Mouse (Mus musculus): Measurements from ENCODE around the gene 4931406P16Rik. TPM values are rescaled to one million over a fixed set of nuclear protein-coding genes. Genes with fewer than 3 reads are reported as not detected.

The 4931406P16Rik gene
- polyA plus RNA-seq, 1 experiment: 31.9 TPM

DNA sequence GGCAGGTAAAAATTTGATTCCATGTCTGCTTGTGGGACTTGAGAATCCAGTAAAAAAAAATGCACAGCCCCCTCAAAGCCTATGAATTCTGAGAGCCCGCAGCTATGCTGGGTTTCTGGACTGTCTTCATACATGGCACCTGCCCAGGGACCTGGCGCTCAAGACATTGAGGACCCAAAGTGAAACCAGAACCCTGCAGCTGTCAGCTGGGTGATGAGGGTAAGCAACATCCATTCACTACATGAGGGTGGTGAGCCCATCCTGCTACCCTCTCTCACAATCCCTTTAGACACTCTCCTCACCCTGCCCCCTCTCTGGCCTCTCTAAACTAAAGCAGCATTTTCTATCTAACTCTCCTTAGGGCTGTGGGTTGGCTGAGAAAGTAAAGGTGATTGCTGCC lies 35.7 kb downstream of the 4931406P16Rik start:
- Histone ChIP-seq H3K4me1 (replicated peaks; ENCODE audit: control insufficient read depth, insufficient read depth, low read length) (no peaks in the 10 kb centered on the region), H3K27me3 (ENCODE audit: control insufficient read depth, insufficient read depth, low read length) (no peaks in the 10 kb centered on the region), H3K36me3 (ENCODE audit: control insufficient read depth, insufficient read depth, low read length) (no peaks in the 10 kb centered on the region), H3K4me3 (ENCODE audit: control insufficient read depth, insufficient read depth, low read length) (no peak overlapping the region), H3K27ac (ENCODE audit: control insufficient read depth, insufficient read depth, low read length) (no peak overlapping the region)
- no peak for TF ChIP-seq CTCF (IDR thresholded peaks at IDR 0.05; ENCODE audit: borderline replicate concordance, control insufficient read depth, extremely low read depth, insufficient read depth, low read length, poor library complexity)
- TF ChIP-seq POLR2A (IDR thresholded peaks at IDR 0.05; ENCODE audit: control insufficient read depth, extremely low read depth, insufficient read depth, low read length, poor library complexity): no peak
- DNase-seq: no peak
- WGBS: 90% methylated on average over 2 of the region's 2 CpGs

DNA sequence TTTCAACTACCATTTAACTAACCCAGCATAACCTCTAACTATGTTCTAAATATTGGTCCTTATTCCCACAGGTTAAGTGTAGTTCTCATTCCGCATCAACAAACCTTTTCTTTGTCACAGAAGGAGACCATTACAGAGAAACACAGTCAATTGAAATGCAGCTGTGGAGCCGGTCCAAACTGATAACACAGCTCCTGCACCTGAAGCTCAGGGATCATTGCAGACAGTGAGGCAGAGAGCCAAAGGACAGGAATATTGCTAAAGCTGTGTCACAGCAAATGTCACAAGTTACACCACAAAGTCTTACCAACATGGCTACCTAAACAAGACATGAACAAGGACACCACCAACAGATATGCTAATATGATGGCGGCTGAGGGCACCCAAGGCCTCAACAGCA lies 37.3 kb downstream of the 4931406P16Rik start:
- Histone ChIP-seq H3K4me3 (ENCODE audit: control insufficient read depth, insufficient read depth, low read length) (no peak overlapping the region), H3K27me3 (ENCODE audit: control insufficient read depth, insufficient read depth, low read length) (no peaks in the 10 kb centered on the region), H3K36me3 (ENCODE audit: control insufficient read depth, insufficient read depth, low read length) (no peaks in the 10 kb centered on the region), H3K27ac (ENCODE audit: control insufficient read depth, insufficient read depth, low read length) (no peak overlapping the region), H3K4me1 (replicated peaks; ENCODE audit: control insufficient read depth, insufficient read depth, low read length) (no peaks in the 10 kb centered on the region)
- 95% methylated on average over 3 of the region's 3 CpGs for WGBS
- TF ChIP-seq CTCF (IDR thresholded peaks at IDR 0.05; ENCODE audit: borderline replicate concordance, control insufficient read depth, extremely low read depth, insufficient read depth, low read length, poor library complexity): no peak
- TF ChIP-seq POLR2A (IDR thresholded peaks at IDR 0.05; ENCODE audit: control insufficient read depth, extremely low read depth, insufficient read depth, low read length, poor library complexity): no peak
- no peak for DNase-seq

DNA sequence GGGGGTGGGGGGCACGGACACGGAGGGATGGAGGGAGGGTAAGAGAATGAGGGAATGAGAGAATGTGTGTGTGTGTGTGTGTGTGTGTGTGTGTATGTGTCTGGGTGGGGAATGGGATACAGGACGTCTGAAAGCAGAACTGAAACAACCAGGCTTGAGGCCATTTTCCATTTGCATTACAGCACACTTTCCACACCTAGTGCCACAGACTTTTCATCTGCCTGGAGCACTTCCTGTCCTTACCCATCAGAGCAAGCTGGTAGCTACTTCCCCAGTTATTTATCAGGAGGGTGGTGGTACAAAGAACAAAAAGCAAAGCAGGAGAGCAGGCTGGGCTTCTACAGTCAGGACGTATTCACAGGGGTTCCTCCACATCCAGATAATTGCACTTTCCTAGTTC lies 40.9 kb downstream of the 4931406P16Rik start:
- Histone ChIP-seq H3K4me1 (replicated peaks; ENCODE audit: control insufficient read depth, insufficient read depth, low read length) (no peaks in the 10 kb centered on the region), H3K27me3 (ENCODE audit: control insufficient read depth, insufficient read depth, low read length) (no peaks in the 10 kb centered on the region), H3K27ac (ENCODE audit: control insufficient read depth, insufficient read depth, low read length) (no peak overlapping the region), H3K36me3 (ENCODE audit: control insufficient read depth, insufficient read depth, low read length) (no peaks in the 10 kb centered on the region), H3K4me3 (ENCODE audit: control insufficient read depth, insufficient read depth, low read length) (no peak overlapping the region)
- WGBS: 70% methylated on average over 4 of the region's 4 CpGs
- TF ChIP-seq CTCF (IDR thresholded peaks at IDR 0.05; ENCODE audit: borderline replicate concordance, control insufficient read depth, extremely low read depth, insufficient read depth, low read length, poor library complexity) (no peak), POLR2A (IDR thresholded peaks at IDR 0.05; ENCODE audit: control insufficient read depth, extremely low read depth, insufficient read depth, low read length, poor library complexity) (no peak)
- no peak for DNase-seq

DNA sequence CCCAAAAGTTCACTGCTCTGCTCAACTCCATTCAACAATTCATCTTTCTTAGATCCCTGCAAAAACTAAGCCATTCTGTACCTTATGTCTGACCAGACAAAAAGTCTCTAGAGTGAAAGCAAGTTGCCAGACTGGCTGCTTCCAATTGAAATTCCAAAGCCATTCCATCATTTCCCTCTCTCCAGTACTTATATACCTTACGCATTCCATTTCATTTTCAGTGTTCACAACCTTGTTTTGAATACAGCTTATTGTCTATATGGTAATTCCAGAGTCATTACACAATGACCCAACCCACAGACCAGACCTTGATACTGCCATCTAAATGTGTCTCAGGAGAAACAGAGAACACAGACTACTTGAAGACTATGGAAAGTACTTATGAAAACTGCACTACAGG lies 44.9 kb downstream of the 4931406P16Rik start:
- DNase-seq: no peak
- 98% methylated on average over 1 of the region's 1 CpGs for WGBS
- H3K27ac ChIP-seq (ENCODE audit: control insufficient read depth, insufficient read depth, low read length): no peak overlapping the region

DNA sequence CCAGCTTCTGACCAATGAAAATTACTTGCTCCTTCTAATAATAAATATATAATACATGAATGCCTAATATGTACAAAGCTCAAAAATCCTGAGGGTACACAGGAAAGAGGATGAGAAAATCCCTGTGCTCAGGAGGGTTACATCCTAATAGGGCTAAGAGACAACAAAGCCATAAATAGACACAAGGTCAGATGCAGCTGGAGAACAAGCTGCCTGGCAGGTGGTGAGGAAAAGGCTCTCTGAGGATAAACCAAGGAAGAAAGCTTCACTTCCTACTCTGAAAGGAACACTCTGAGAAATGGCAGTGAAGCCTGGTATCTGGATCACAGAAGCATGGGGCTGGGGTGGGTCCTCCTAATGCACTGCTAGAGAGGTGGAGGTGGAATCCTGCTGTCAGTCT lies 46.9 kb downstream of the 4931406P16Rik start:
- Histone ChIP-seq H3K4me3 (ENCODE audit: control insufficient read depth, insufficient read depth, low read length) (no peak overlapping the region), H3K36me3 (ENCODE audit: control insufficient read depth, insufficient read depth, low read length) (peaks cover 10% of the 10 kb centered on the region), H3K4me1 (replicated peaks; ENCODE audit: control insufficient read depth, insufficient read depth, low read length) (no peaks in the 10 kb centered on the region), H3K27ac (ENCODE audit: control insufficient read depth, insufficient read depth, low read length) (no peak overlapping the region), H3K27me3 (ENCODE audit: control insufficient read depth, insufficient read depth, low read length) (no peaks in the 10 kb centered on the region)
- DNase-seq: no peak
- TF ChIP-seq CTCF (IDR thresholded peaks at IDR 0.05; ENCODE audit: borderline replicate concordance, control insufficient read depth, extremely low read depth, insufficient read depth, low read length, poor library complexity) (no peak), POLR2A (IDR thresholded peaks at IDR 0.05; ENCODE audit: control insufficient read depth, extremely low read depth, insufficient read depth, low read length, poor library complexity) (no peak)

More for the DNA sequence above, 44.9 kb downstream of the 4931406P16Rik start:
- H3K36me3 ChIP-seq (ENCODE audit: control insufficient read depth, insufficient read depth, low read length): no peaks in the 10 kb centered on the region
- TF ChIP-seq POLR2A (IDR thresholded peaks at IDR 0.05; ENCODE audit: control insufficient read depth, extremely low read depth, insufficient read depth, low read length, poor library complexity) (no peak), CTCF (IDR thresholded peaks at IDR 0.05; ENCODE audit: borderline replicate concordance, control insufficient read depth, extremely low read depth, insufficient read depth, low read length, poor library complexity) (no peak)
- no peaks in the 10 kb centered on the region for H3K27me3 ChIP-seq (ENCODE audit: control insufficient read depth, insufficient read depth, low read length)
- no peaks in the 10 kb centered on the region for H3K4me1 ChIP-seq (replicated peaks; ENCODE audit: control insufficient read depth, insufficient read depth, low read length)
- no peak overlapping the region for H3K4me3 ChIP-seq (ENCODE audit: control insufficient read depth, insufficient read depth, low read length)

DNA sequence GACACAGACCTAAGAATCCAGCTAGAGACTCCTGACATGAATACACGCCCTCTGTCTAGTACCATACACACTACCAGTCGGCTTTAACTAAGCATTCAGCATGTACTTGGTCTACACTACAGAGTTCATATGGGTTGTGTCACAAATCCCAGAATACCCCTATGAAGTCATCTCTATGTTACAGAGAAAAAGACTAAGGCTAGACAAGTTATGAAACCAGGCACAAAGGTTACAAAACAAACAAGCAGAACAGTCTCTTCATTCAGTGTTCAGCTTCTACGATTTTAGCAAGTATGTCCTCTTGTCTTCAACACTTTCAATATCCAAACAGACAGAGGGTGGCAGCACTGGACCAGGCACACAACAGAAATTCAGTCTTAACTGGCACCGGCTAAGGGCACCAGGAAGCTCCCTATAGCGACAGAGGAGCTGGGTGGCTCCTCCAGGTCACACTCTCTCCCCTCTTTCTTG lies 47.4 kb downstream of the 4931406P16Rik start:
- peaks cover 10% of the 10 kb centered on the region for H3K36me3 ChIP-seq (ENCODE audit: control insufficient read depth, insufficient read depth, low read length)
- H3K4me3 ChIP-seq (ENCODE audit: control insufficient read depth, insufficient read depth, low read length): no peak overlapping the region
- H3K27me3 ChIP-seq (ENCODE audit: control insufficient read depth, insufficient read depth, low read length): no peaks in the 10 kb centered on the region
- H3K27ac ChIP-seq (ENCODE audit: control insufficient read depth, insufficient read depth, low read length): no peak overlapping the region
- no peaks in the 10 kb centered on the region for H3K4me1 ChIP-seq (replicated peaks; ENCODE audit: control insufficient read depth, insufficient read depth, low read length)
- WGBS: 44% methylated on average over 5 of the region's 5 CpGs
- TF ChIP-seq CTCF (IDR thresholded peaks at IDR 0.05; ENCODE audit: borderline replicate concordance, control insufficient read depth, extremely low read depth, insufficient read depth, low read length, poor library complexity) (no peak), POLR2A (IDR thresholded peaks at IDR 0.05; ENCODE audit: control insufficient read depth, extremely low read depth, insufficient read depth, low read length, poor library complexity) (no peak)
- DNase-seq: peak; percentile 47

DNA sequence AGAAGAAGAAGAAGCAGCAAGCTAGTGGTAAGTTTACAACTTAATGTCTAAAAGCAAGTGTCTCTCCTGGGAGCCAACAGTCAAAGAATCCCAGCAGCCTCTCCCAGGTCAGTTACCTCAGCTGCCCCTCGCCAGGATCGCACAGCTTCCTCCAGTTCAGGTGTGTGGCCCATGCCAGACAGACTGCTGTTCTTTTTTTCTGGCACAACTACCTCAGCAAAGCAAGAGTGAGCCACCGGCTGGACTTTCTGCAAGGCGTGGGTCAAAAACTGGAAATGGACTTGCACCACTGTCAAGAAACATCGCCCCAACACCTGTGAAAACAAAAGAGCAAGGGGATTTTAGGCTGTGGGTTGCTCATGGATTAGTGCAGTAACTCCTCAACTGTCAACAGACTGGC lies 49.9 kb downstream of the 4931406P16Rik start:
- 97% methylated on average over 5 of the region's 5 CpGs for WGBS
- Histone ChIP-seq H3K4me1 (replicated peaks; ENCODE audit: control insufficient read depth, insufficient read depth, low read length) (no peaks in the 10 kb centered on the region), H3K27ac (ENCODE audit: control insufficient read depth, insufficient read depth, low read length) (no peak overlapping the region), H3K27me3 (ENCODE audit: control insufficient read depth, insufficient read depth, low read length) (no peaks in the 10 kb centered on the region), H3K36me3 (ENCODE audit: control insufficient read depth, insufficient read depth, low read length) (peaks cover 10% of the 10 kb centered on the region), H3K4me3 (ENCODE audit: control insufficient read depth, insufficient read depth, low read length) (no peak overlapping the region)
- no peak for DNase-seq
- TF ChIP-seq POLR2A (IDR thresholded peaks at IDR 0.05; ENCODE audit: control insufficient read depth, extremely low read depth, insufficient read depth, low read length, poor library complexity) (no peak), CTCF (IDR thresholded peaks at IDR 0.05; ENCODE audit: borderline replicate concordance, control insufficient read depth, extremely low read depth, insufficient read depth, low read length, poor library complexity) (no peak)

Data from thymus, adult 2 months (tissue).